Mouse (Mus musculus): ENCODE measurements at regions not wholly inside any gene's neighbourhood (a gene's known extent, or its start where the extent isn't known, plus 50 kb on each side); places are given as distances from the start of the nearest gene placed in this dataset.

DNA sequence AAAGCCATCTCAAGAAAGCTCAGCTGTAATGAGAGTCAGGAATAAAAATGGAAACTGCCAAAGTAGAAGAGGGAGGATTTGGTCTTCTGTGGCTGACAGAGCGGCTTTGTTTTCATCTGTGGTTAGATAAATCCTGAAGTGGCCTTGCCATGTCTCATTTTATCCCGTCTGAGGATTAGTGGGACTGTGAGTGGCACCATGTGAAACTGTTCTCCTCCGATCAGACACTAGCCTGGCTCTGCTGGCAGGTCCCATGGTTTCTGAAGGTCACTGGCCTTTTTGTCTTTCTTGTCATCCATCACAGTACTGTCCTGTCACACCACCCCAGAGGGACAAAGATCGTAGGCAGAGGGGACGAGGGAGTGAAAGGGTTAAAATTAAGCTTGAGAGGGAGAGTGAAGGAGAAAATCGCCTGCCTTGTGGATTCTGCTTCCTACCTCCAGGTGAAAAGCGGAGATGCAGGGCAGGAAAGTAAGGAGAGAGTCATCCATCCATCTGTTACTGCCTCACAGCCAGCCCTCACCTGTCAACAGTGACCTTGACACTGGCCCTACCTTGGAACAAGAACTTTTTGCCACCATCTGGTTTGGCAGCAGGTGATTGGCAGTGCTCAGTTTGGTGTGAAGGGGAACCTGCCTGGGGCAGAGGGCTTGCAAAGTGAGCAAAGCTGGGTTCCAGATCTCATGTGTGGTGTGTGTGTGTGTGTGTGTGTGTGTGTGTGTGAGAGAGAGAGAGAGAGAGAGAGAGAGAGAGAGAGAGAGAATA is 63.2 kb upstream of the Glce start:
- Histone ChIP-seq H3K9ac (ENCODE audit: low read length) (no peak overlapping the region), H3K36me3 (ENCODE audit: control insufficient read depth, insufficient read depth, low read length) (no peaks in the 10 kb centered on the region), H3K4me1 (ENCODE audit: control insufficient read depth in 2 of 2, insufficient read depth in 2 of 2, low read length in 2 of 2) (no peaks in the 10 kb centered on the region; a peak in 1 of 4 replicates), H3K27me3 (ENCODE audit: control insufficient read depth, insufficient read depth, low read length) (no peaks in the 10 kb centered on the region), H3K4me2 (ENCODE audit: low read length) (no peak overlapping the region), H3K4me3 (ENCODE audit: control insufficient read depth in 1 of 2, insufficient read depth in 1 of 2, low read depth in 1 of 2, low read length in 2 of 2) (no peak overlapping the region), H3K27ac (replicated peaks in 1 of 2; ENCODE audit: control insufficient read depth in 1 of 2, insufficient read depth in 1 of 2, low read depth in 2 of 2, low read length in 2 of 2) (no peak overlapping the region), H3K9me3 (ENCODE audit: control insufficient read depth, low read length) (no peaks in the 10 kb centered on the region)
- no peak for ATAC-seq (ENCODE audit: insufficient number of reproducible peaks, insufficient read depth, low FRiP score, low read depth)
- 37% methylated on average over 7 of the region's 7 CpGs for WGBS

DNA sequence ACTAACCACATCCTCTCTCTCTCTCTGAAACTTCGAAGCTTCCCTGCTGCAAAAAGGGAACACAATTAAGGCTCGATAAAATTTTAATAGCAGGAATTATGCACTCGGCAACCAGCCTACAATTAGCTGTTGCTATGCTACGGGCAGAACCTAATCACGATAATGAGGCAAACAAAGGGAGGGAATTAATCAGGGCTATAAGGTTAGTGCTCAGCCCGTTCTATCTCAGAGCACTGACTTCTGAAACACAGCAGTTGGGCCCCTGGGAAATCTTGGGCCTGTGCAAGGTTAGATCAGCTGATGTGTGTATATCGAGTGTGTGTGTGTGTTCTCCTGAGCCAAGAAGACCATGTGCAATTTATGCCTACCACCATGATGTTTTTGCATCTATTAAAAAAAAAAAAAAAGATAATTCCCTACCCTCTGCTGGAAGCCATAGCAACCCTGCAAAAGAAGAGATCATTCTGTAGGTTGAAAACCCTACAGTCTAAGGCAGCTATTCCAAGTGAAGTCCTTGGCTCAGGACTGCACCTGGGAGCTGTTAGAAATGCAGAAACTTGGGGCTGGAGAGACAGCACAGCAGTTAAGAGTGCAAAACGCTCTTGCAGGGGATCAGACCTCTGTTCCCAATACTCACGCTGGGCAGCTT is 58.9 kb upstream of the Glce start:
- Histone ChIP-seq H3K4me1 (ENCODE audit: control insufficient read depth in 2 of 2, insufficient read depth in 2 of 2, low read length in 2 of 2) (peaks cover 0 to 2% of the 10 kb centered on the region in 2 experiments; a peak in 2 of 4 replicates), H3K27me3 (ENCODE audit: control insufficient read depth, insufficient read depth, low read length) (no peaks in the 10 kb centered on the region), H3K36me3 (ENCODE audit: control insufficient read depth, insufficient read depth, low read length) (no peaks in the 10 kb centered on the region), H3K9ac (ENCODE audit: low read length) (no peak overlapping the region), H3K4me3 (ENCODE audit: control insufficient read depth in 1 of 2, insufficient read depth in 1 of 2, low read depth in 1 of 2, low read length in 2 of 2) (no peak overlapping the region), H3K9me3 (ENCODE audit: control insufficient read depth, low read length) (no peaks in the 10 kb centered on the region), H3K27ac (replicated peaks in 1 of 2; ENCODE audit: control insufficient read depth in 1 of 2, insufficient read depth in 1 of 2, low read depth in 2 of 2, low read length in 2 of 2) (no peak overlapping the region), H3K4me2 (ENCODE audit: low read length) (no peak overlapping the region)
- 66% methylated on average over 9 of the region's 9 CpGs for WGBS
- ATAC-seq (ENCODE audit: insufficient number of reproducible peaks, insufficient read depth, low FRiP score, low read depth), result no peak

DNA sequence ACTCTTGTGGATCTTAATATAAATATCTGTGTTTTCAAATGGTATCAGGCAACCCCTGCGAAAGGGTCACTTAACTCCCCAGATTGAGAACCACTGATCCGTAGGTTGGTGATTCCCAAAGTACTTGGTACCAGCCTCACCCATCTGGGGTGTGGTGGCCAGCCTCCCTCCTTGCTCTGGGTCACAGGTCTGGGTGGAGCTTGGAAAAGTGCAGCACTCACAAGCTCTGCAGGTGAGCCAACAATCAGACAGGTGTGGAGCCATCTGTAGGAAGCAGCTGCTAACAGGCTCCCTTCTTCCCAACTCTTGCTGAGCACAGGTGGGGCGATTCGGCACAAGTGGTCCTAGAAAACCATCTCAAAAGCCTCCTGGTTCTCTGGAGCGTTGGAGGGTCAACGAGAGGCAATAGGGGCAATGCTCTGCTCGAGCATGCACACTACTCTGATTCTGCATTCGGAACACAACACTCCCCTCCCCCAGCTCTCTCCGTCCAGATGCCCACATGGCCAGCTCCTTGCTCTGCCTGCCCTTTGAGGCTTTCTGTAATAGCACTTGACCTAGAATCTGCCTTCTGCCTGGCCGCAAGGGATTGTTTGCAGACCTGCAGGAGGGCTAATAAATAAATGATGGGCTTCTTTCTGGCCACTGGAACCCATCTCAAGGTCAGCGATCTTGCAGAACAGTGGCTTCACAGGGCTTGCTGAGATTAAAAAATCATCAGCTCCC is 58.2 kb upstream of the Glce start:
- no peak for ATAC-seq (ENCODE audit: insufficient number of reproducible peaks, insufficient read depth, low FRiP score, low read depth)
- H3K4me1 ChIP-seq (ENCODE audit: control insufficient read depth in 2 of 2, insufficient read depth in 2 of 2, low read length in 2 of 2), result peaks cover 0 to 2% of the 10 kb centered on the region in 2 experiments; a peak in 2 of 4 replicates
- H3K4me2 ChIP-seq (ENCODE audit: low read length), result no peak overlapping the region
- no peak overlapping the region for H3K9ac ChIP-seq (ENCODE audit: low read length)
- H3K4me3 ChIP-seq (ENCODE audit: control insufficient read depth in 1 of 2, insufficient read depth in 1 of 2, low read depth in 1 of 2, low read length in 2 of 2), result no peak overlapping the region
- WGBS, result 68% methylated on average over 11 of the region's 11 CpGs
- no peaks in the 10 kb centered on the region for H3K27me3 ChIP-seq (ENCODE audit: control insufficient read depth, insufficient read depth, low read length)
- no peak overlapping the region for H3K27ac ChIP-seq (replicated peaks in 1 of 2; ENCODE audit: control insufficient read depth in 1 of 2, insufficient read depth in 1 of 2, low read depth in 2 of 2, low read length in 2 of 2)
- no peaks in the 10 kb centered on the region for H3K9me3 ChIP-seq (ENCODE audit: control insufficient read depth, low read length)
- no peaks in the 10 kb centered on the region for H3K36me3 ChIP-seq (ENCODE audit: control insufficient read depth, insufficient read depth, low read length)

DNA sequence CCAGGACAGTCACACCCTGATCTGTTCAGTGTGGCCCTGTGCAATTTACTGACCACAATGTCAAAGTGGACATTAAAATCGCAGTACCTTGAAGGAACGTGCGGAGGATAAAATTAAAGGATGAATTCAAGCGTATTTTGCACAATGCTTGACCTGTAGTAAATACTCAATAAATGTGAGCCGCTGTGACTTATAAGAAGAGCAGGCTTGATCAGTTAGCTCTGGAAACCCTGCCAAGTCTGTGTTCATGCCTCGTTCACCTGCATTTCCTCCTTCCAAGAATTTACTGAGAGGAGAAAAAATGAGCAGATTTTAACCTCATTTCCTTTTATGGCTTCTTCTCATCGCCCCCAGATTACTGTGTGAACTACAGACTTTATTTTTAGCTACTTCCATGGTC is 52.2 kb upstream of the Glce start:
- H3K4me2 ChIP-seq (ENCODE audit: low read length), result no peak overlapping the region
- no peaks in the 10 kb centered on the region for H3K9me3 ChIP-seq (ENCODE audit: control insufficient read depth, low read length)
- no peak for ATAC-seq (ENCODE audit: insufficient number of reproducible peaks, insufficient read depth, low FRiP score, low read depth)
- WGBS, result 74% methylated on average over 7 of the region's 7 CpGs
- no peaks in the 10 kb centered on the region for H3K27me3 ChIP-seq (ENCODE audit: control insufficient read depth, insufficient read depth, low read length)
- no peaks in the 10 kb centered on the region for H3K36me3 ChIP-seq (ENCODE audit: control insufficient read depth, insufficient read depth, low read length)
- no peak overlapping the region for H3K9ac ChIP-seq (ENCODE audit: low read length)
- H3K27ac ChIP-seq (replicated peaks in 1 of 2; ENCODE audit: control insufficient read depth in 1 of 2, insufficient read depth in 1 of 2, low read depth in 2 of 2, low read length in 2 of 2), result no peak overlapping the region
- H3K4me1 ChIP-seq (ENCODE audit: control insufficient read depth in 2 of 2, insufficient read depth in 2 of 2, low read length in 2 of 2), result peaks cover 0 to 2% of the 10 kb centered on the region in 2 experiments; a peak in 2 of 4 replicates
- no peak overlapping the region for H3K4me3 ChIP-seq (ENCODE audit: control insufficient read depth in 1 of 2, insufficient read depth in 1 of 2, low read depth in 1 of 2, low read length in 2 of 2)
